Mouse (Mus musculus) MEL (cell line): ENCODE data around the gene Thsd4. TPM values are rescaled to one million over a fixed set of nuclear protein-coding genes. Genes with fewer than 3 reads are reported as not detected.

Experiments used
- DNase-seq: peaks from one replicate; pipeline ENCODE4 v3.0.0; 2011; ENCODE audit warnings: low read depth, low spot score
- H3K27ac ChIP-seq: 2 replicates; pipeline ENCODE4 v1.5.1; 2012; ENCODE audit warnings: low read depth, mild to moderate bottlenecking, control low read depth, low read length, moderate library complexity; ENCODE audit not compliant: control insufficient read depth
- H3K27me3 ChIP-seq, 2 experiments: fragments of 150-350 bp in 1 of 2; sonication (generic) in 1 of 2; 2 replicates each; pipeline ENCODE4 v1.6.1; 2012; ENCODE audit warnings: low read length in 2 of 2, mild to moderate bottlenecking in 2 of 2, improper control_type of control experiment in 1 of 2, moderate library complexity in 1 of 2; ENCODE audit not compliant: insufficient read depth in 2 of 2, control insufficient read depth in 1 of 2
- H3K36me3 ChIP-seq, 2 experiments: 2 replicates each; pipeline ENCODE4 v1.6.1; 2012 to 2014; ENCODE audit warnings: low read length in 2 of 2, improper control_type of control experiment in 1 of 2, inconsistent platforms in 1 of 2, mild to moderate bottlenecking in 1 of 2; ENCODE audit not compliant: insufficient read depth in 2 of 2, control insufficient read depth in 1 of 2
- H3K4me1 ChIP-seq, 2 experiments: fragments of 150-350 bp in 1 of 2; sonication (generic) in 1 of 2; 2 replicates each; pipeline ENCODE4 v1.6.1; 2012; ENCODE audit warnings: low read length in 2 of 2, improper control_type of control experiment in 1 of 2, mild to moderate bottlenecking in 1 of 2; ENCODE audit not compliant: insufficient read depth in 2 of 2, control insufficient read depth in 1 of 2
- H3K4me3 ChIP-seq, 2 experiments: fragments of 150-350 bp in 1 of 2; sonication (generic) in 1 of 2; 2 replicates each; pipeline ENCODE4 v1.5.1; 2012; ENCODE audit warnings: low read depth in 2 of 2, low read length in 2 of 2, mild to moderate bottlenecking in 2 of 2, moderate library complexity in 2 of 2, control low read depth in 1 of 2, improper control_type of control experiment in 1 of 2; ENCODE audit not compliant: control insufficient read depth in 1 of 2, insufficient read depth in 1 of 2
- H3K79me2 ChIP-seq: 2 replicates; pipeline ENCODE4 v1.6.1; 2012; ENCODE audit warnings: mild to moderate bottlenecking, low read length, moderate library complexity; ENCODE audit not compliant: control insufficient read depth, poor library complexity, insufficient read depth
- H3K9ac ChIP-seq: 2 replicates; pipeline ENCODE4 v1.6.1; 2012; ENCODE audit warnings: low read depth, mild to moderate bottlenecking, control low read depth, low read length, moderate library complexity; ENCODE audit not compliant: control insufficient read depth, poor library complexity, severe bottlenecking
- H3K9me3 ChIP-seq: fragments of 150-350 bp; sonication (generic); replicated peaks from 2 replicates; pipeline ENCODE4 v1.6.1; 2012; ENCODE audit warnings: mild to moderate bottlenecking, low read length, improper control_type of control experiment, moderate library complexity; ENCODE audit not compliant: insufficient read depth
- BHLHE40 ChIP-seq: IDR thresholded peaks from 2 replicates; pipeline ENCODE4 v1.6.1; 2012; ENCODE audit warnings: low read depth, mild to moderate bottlenecking, inconsistent platforms, low read length, improper control_type of control experiment, borderline replicate concordance
- CHD1 ChIP-seq: IDR thresholded peaks from 2 replicates; pipeline ENCODE4 v1.6.1; 2012; ENCODE audit warnings: low read depth, mild to moderate bottlenecking, inconsistent platforms, low read length, improper control_type of control experiment
- GATA1 ChIP-seq: IDR thresholded peaks from 2 replicates; pipeline ENCODE4 v1.6.1; 2011; ENCODE audit warnings: low read depth, low read length, improper control_type of control experiment
- HCFC1 ChIP-seq: IDR thresholded peaks from 2 replicates; pipeline ENCODE4 v1.6.1; 2012; ENCODE audit warnings: low read depth, mild to moderate bottlenecking, inconsistent platforms, low read length, improper control_type of control experiment, moderate library complexity
- JUND ChIP-seq: IDR thresholded peaks from 2 replicates; pipeline ENCODE4 v1.6.1; 2011; ENCODE audit warnings: low read depth, mild to moderate bottlenecking, improper control_type of control experiment, low read length
- KAT2A ChIP-seq: conservative IDR thresholded peaks from 2 replicates; pipeline ENCODE4 v1.6.1; 2012; ENCODE audit warnings: low read depth, low read length, improper control_type of control experiment, inconsistent platforms
- MAFK ChIP-seq: IDR thresholded peaks from 2 replicates; pipeline ENCODE4 v1.6.1; 2011; ENCODE audit warnings: low read depth, mild to moderate bottlenecking, low read length, improper control_type of control experiment, borderline replicate concordance
- MAX ChIP-seq: IDR thresholded peaks from 2 replicates; pipeline ENCODE4 v1.6.1; 2011; ENCODE audit warnings: low read length, improper control_type of control experiment
- MAZ ChIP-seq: IDR thresholded peaks from 2 replicates; pipeline ENCODE4 v1.6.1; 2012; ENCODE audit warnings: low read depth, mild to moderate bottlenecking, inconsistent platforms, low read length, improper control_type of control experiment
- MXI1 ChIP-seq: IDR thresholded peaks from 2 replicates; pipeline ENCODE4 v1.6.1; 2011; ENCODE audit warnings: mild to moderate bottlenecking, low read depth, low read length, improper control_type of control experiment
- MYB ChIP-seq: IDR thresholded peaks from 2 replicates; pipeline ENCODE4 v1.6.1; 2011; ENCODE audit warnings: mild to moderate bottlenecking, low read depth, low read length, improper control_type of control experiment
- MYC ChIP-seq: IDR thresholded peaks from 2 replicates; pipeline ENCODE4 v1.6.1; 2011; ENCODE audit warnings: low read depth, mild to moderate bottlenecking, low read length, improper control_type of control experiment, moderate library complexity
- NELFE ChIP-seq: IDR thresholded peaks from 2 replicates; pipeline ENCODE4 v1.6.1; 2011; ENCODE audit warnings: low read depth, low read length, improper control_type of control experiment
- POLR2A ChIP-seq, 2 experiments: IDR thresholded peaks; 2 replicates each; pipeline ENCODE4 v1.6.1; 2011 to 2012; ENCODE audit warnings: low read length in 2 of 2, mild to moderate bottlenecking in 2 of 2, control low read depth in 1 of 2, improper control_type of control experiment in 1 of 2, low read depth in 1 of 2, moderate library complexity in 1 of 2; ENCODE audit not compliant: control insufficient read depth in 1 of 2, insufficient read depth in 1 of 2, poor library complexity in 1 of 2
- POLR2AphosphoS2 ChIP-seq: IDR thresholded peaks from 2 replicates; pipeline ENCODE4 v1.6.1; 2011; ENCODE audit warnings: low read length, improper control_type of control experiment
- SIN3A ChIP-seq: IDR thresholded peaks from 2 replicates; pipeline ENCODE4 v1.6.1; 2012; ENCODE audit warnings: low read length, improper control_type of control experiment, inconsistent platforms
- TBP ChIP-seq: IDR thresholded peaks from 2 replicates; pipeline ENCODE4 v1.8.0; 2011; ENCODE audit warnings: low read depth, low read length, improper control_type of control experiment
- UBTF ChIP-seq: IDR thresholded peaks from 2 replicates; pipeline ENCODE4 v1.6.1; 2012; ENCODE audit warnings: low read depth, mild to moderate bottlenecking, inconsistent platforms, low read length, improper control_type of control experiment, moderate library complexity, borderline replicate concordance; ENCODE audit not compliant: insufficient read depth
- USF1 ChIP-seq: IDR thresholded peaks from 2 replicates; pipeline ENCODE4 v1.6.1; 2014; ENCODE audit warnings: low read depth, mild to moderate bottlenecking, inconsistent platforms, low read length, improper control_type of control experiment, moderate library complexity
- ZC3H11A ChIP-seq: IDR thresholded peaks from 2 replicates; pipeline ENCODE4 v1.6.1; 2012; ENCODE audit warnings: low read depth, mild to moderate bottlenecking, inconsistent platforms, low read length, improper control_type of control experiment
- ZMIZ1 ChIP-seq: IDR thresholded peaks from 2 replicates; pipeline ENCODE4 v1.6.1; 2012; ENCODE audit warnings: low read depth, mild to moderate bottlenecking, inconsistent platforms, low read length, improper control_type of control experiment, moderate library complexity
- ZNF384 ChIP-seq: IDR thresholded peaks from 2 replicates; pipeline ENCODE4 v1.6.1; 2012; ENCODE audit warnings: low read depth, mild to moderate bottlenecking, inconsistent platforms, low read length, improper control_type of control experiment
- polyA plus RNA-seq, 2 experiments: library from polyadenylated mRNA; stranded (reverse) in 1 of 2; unstranded in 1 of 2; fragments of >175 nt in 1 of 2; fragments of >200 nt in 1 of 2; gene quantifications; 2 replicates each; pipeline versions ENCODE4 v1.2.1 to v1.2.4; 2012; ENCODE audit warnings: low replicate concordance in 2 of 2, low read depth in 1 of 2; ENCODE audit not compliant: insufficient read length in 2 of 2, insufficient read depth in 1 of 2, missing spikeins in 1 of 2
- total RNA-seq: library from RNA; depleted of rRNA; stranded (reverse); fragments of 300-350 nt; gene quantifications from 2 replicates; pipeline ENCODE4 v1.2.3, GENCODE M21; 2012

Gene Thsd4
- total and polyA plus RNA-seq, 3 experiments, result 0.08 TPM; not detected in 1

GRCm38 (mm10) chr9:60460010-60460982 lies 61.5 kb downstream of the Thsd4 start:
- no peak for TF ChIP-seq KAT2A
- TF ChIP-seq MYC, result no peak
- no peak for TF ChIP-seq SIN3A
- TF ChIP-seq ZMIZ1, result no peak
- no peak for TF ChIP-seq HCFC1
- no peak overlapping the region for H3K4me3 ChIP-seq
- no peak overlapping the region for H3K9ac ChIP-seq
- H3K27ac ChIP-seq, result no peak overlapping the region
- no peaks in the 10 kb centered on the region for H3K9me3 ChIP-seq
- DNase-seq, result no peak
- no peaks in the 10 kb centered on the region for H3K4me1 ChIP-seq
- H3K36me3 ChIP-seq, result no peaks in the 10 kb centered on the region
- H3K27me3 ChIP-seq, result no peaks in the 10 kb centered on the region; a peak in 1 of 4 replicates
- H3K79me2 ChIP-seq, result no peaks in the 10 kb centered on the region

GRCm38 (mm10) chr9:60458468-60458962 lies 63.3 kb downstream of the Thsd4 start:
- no peak for DNase-seq
- H3K79me2 ChIP-seq, result no peaks in the 10 kb centered on the region
- H3K9me3 ChIP-seq, result no peaks in the 10 kb centered on the region
- TF ChIP-seq KAT2A (no peak), MAX (no peak), POLR2A (IDR thresholded peaks at IDR 0.05; ENCODE audit: control insufficient read depth in 1 of 2, insufficient read depth in 1 of 2, low read depth in 1 of 2, low read length in 2 of 2, poor library complexity in 1 of 2) (no peak), UBTF (no peak)
- no peak overlapping the region for H3K9ac ChIP-seq
- no peak overlapping the region for H3K4me3 ChIP-seq
- H3K36me3 ChIP-seq, result no peaks in the 10 kb centered on the region
- no peak overlapping the region for H3K27ac ChIP-seq
- no peaks in the 10 kb centered on the region for H3K4me1 ChIP-seq
- no peaks in the 10 kb centered on the region; a peak in 1 of 4 replicates for H3K27me3 ChIP-seq

- TF ChIP-seq KAT2A (no peak), NELFE (no peak), MXI1 (no peak), ZC3H11A (no peak), ZNF384 (no peak), MYB (no peak), JUND (no peak), MYC (no peak), MAFK (no peak), GATA1 (no peak), POLR2AphosphoS2 (no peak), BHLHE40 (no peak), MAZ (no peak), TBP (no peak), POLR2A (IDR thresholded peaks at IDR 0.05; ENCODE audit: control insufficient read depth in 1 of 2, insufficient read depth in 1 of 2, low read depth in 1 of 2, low read length in 2 of 2, poor library complexity in 1 of 2) (no peak), CHD1 (no peak), USF1 (no peak)
- Histone ChIP-seq H3K4me3 (no peak overlapping the region), H3K4me1 (no peaks in the 10 kb centered on the region), H3K9me3 (no peaks in the 10 kb centered on the region), H3K27me3 (no peaks in the 10 kb centered on the region; a peak in 1 of 4 replicates), H3K36me3 (no peaks in the 10 kb centered on the region), H3K9ac (no peak overlapping the region), H3K79me2 (no peaks in the 10 kb centered on the region), H3K27ac (no peak overlapping the region)
- DNase-seq, result no peak
Observed at GRCm38 (mm10) chr9:60457359-60458210, 64.3 kb downstream of the Thsd4 start.
